Mouse (Mus musculus): ENCODE results near the gene Enpep. TPM values are rescaled to one million over a fixed set of nuclear protein-coding genes. Genes with fewer than 3 reads are reported as not detected.

Enpep gene
- polyA plus RNA-seq, 1 experiment = not detected

DNA sequence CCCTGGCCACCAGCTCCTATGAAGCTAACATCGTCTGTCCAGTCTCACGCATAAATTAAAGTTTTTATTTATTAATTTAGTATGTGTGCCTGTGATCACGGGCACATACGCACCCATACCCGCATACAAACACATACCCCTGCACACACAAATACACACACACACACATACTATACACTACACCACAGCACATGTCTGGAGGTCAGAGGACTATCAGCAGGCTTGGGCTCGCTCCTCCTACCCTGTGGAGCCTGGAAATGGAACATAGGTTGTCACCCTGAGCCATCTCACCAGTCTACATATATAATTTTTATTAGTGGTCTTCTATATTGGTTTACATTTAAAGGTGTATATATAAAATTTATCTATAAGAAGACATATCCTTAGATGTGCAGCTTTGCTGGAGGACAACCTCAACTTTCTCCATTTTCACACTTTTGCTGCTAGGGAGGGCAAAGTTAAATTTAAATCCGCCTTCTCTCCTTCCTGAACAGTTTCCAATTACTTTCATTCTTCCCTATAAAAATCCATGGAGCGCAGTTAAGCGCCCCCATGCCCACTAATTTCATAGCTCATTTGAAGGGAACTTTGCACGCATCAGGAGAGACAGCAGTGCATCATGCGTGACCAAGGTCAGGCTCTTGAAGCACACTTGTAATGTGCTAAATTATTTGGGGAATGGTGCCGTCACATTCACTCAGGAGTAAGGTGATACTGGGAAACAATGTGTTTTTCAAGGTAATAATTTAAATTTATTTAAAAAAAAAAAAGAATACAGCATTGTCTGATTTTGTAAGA lies 63.4 kb downstream of the Enpep start:
- no peaks in the 10 kb centered on the region for H3K79me3 ChIP-seq (ENCODE audit: low read depth)
- no peak for TF ChIP-seq CEBPB (IDR thresholded peaks at IDR 0.05; ENCODE audit: low read depth)
- TF ChIP-seq MAX (IDR thresholded peaks at IDR 0.05) = no peak
- TF ChIP-seq CTCF (IDR thresholded peaks at IDR 0.05; ENCODE audit: control insufficient read depth, insufficient read depth, insufficient read length) = no peak
- no peak for TF ChIP-seq USF1 (IDR thresholded peaks at IDR 0.05; ENCODE audit: low read depth)
- TF ChIP-seq MYOG (IDR thresholded peaks at IDR 0.05; ENCODE audit: control insufficient read depth, extremely low read depth, insufficient read length) = no peak
- no peak for TF ChIP-seq MYOD1 (IDR thresholded peaks at IDR 0.05; ENCODE audit: control insufficient read depth, insufficient read length, low read depth)
- TF ChIP-seq FOSL1 (IDR thresholded peaks at IDR 0.05; ENCODE audit: insufficient read depth, low read length, poor library complexity, severe bottlenecking) = no peak
- no peaks in the 10 kb centered on the region for H3K27me3 ChIP-seq (ENCODE audit: control insufficient read depth, insufficient read depth, insufficient read length)
- H3K79me2 ChIP-seq (ENCODE audit: control insufficient read depth, insufficient read depth) = no peaks in the 10 kb centered on the region
- no peak overlapping the region for H3ac ChIP-seq (ENCODE audit: control insufficient read depth, insufficient read length, low read depth)
- H3K4me3 ChIP-seq (ENCODE audit: insufficient read depth, poor library complexity, severe bottlenecking) = no peak overlapping the region
- H3K36me3 ChIP-seq (ENCODE audit: control insufficient read depth, insufficient read depth) = no peaks in the 10 kb centered on the region

DNA sequence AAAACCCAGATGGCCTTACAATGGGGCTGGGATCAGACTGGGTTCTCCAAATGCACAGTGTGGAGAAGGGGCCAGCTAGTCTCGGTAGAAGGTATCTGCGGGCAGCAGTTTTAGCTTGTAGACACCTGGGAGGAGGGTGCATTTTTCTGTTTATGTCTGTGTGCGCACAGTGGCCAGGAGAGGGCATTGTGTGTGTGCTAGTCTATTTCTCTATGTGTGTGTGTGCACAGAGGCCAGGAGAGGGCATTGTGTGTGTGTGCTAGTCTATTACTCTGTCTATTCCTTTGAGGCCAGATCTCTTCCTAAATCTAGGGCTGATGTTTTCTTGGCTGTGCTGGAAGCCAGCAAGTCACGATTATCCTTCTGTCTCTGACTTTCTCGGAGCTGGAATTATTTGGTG lies 74.0 kb downstream of the Enpep start:
- Histone ChIP-seq H3K79me2 (ENCODE audit: control insufficient read depth, insufficient read depth) (no peaks in the 10 kb centered on the region), H3K4me3 (ENCODE audit: insufficient read depth, poor library complexity, severe bottlenecking) (no peak overlapping the region), H3K79me3 (ENCODE audit: low read depth) (no peaks in the 10 kb centered on the region), H3ac (ENCODE audit: control insufficient read depth, insufficient read length, low read depth) (no peak overlapping the region), H3K27me3 (ENCODE audit: control insufficient read depth, insufficient read depth, insufficient read length) (no peaks in the 10 kb centered on the region), H3K36me3 (ENCODE audit: control insufficient read depth, insufficient read depth) (no peaks in the 10 kb centered on the region)
- TF ChIP-seq FOSL1 (IDR thresholded peaks at IDR 0.05; ENCODE audit: insufficient read depth, low read length, poor library complexity, severe bottlenecking) (no peak), MAX (IDR thresholded peaks at IDR 0.05) (no peak), MYOG (IDR thresholded peaks at IDR 0.05; ENCODE audit: control insufficient read depth, extremely low read depth, insufficient read length) (no peak), CEBPB (IDR thresholded peaks at IDR 0.05; ENCODE audit: low read depth) (no peak), USF1 (IDR thresholded peaks at IDR 0.05; ENCODE audit: low read depth) (no peak), CTCF (IDR thresholded peaks at IDR 0.05; ENCODE audit: control insufficient read depth, insufficient read depth, insufficient read length) (no peak), MYOD1 (IDR thresholded peaks at IDR 0.05; ENCODE audit: control insufficient read depth, insufficient read length, low read depth) (no peak)

DNA sequence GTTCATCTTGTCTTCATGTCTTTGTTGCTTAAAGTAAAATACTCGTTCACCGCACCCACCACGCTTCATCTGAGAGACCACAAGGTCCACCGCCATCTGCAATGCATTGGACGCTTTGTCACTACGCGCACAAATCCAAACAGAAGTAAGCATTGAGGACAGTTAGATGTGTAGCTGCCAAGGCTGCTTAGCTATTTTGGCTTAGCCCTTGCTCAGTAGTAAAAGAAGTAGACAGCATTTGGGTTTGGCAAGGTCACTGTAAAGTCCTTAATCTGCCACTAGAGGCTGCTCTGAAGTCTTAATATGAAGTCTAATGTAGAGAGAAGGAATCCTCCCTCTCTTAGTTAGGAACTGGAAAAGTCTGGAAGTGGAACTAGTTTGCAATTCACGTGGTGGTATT lies 75.8 kb downstream of the Enpep start:
- Histone ChIP-seq H3K4me3 (ENCODE audit: insufficient read depth, poor library complexity, severe bottlenecking) (no peak overlapping the region), H3K79me2 (ENCODE audit: control insufficient read depth, insufficient read depth) (no peaks in the 10 kb centered on the region), H3K27me3 (ENCODE audit: control insufficient read depth, insufficient read depth, insufficient read length) (no peaks in the 10 kb centered on the region), H3K36me3 (ENCODE audit: control insufficient read depth, insufficient read depth) (no peaks in the 10 kb centered on the region), H3K79me3 (ENCODE audit: low read depth) (no peaks in the 10 kb centered on the region), H3ac (ENCODE audit: control insufficient read depth, insufficient read length, low read depth) (no peak overlapping the region)
- no peak for TF ChIP-seq CTCF (IDR thresholded peaks at IDR 0.05; ENCODE audit: control insufficient read depth, insufficient read depth, insufficient read length)

- Histone ChIP-seq H3K79me3 (ENCODE audit: low read depth) (no peaks in the 10 kb centered on the region), H3K36me3 (ENCODE audit: control insufficient read depth, insufficient read depth) (no peaks in the 10 kb centered on the region), H3K27me3 (ENCODE audit: control insufficient read depth, insufficient read depth, insufficient read length) (no peaks in the 10 kb centered on the region), H3ac (ENCODE audit: control insufficient read depth, insufficient read length, low read depth) (no peak overlapping the region), H3K79me2 (ENCODE audit: control insufficient read depth, insufficient read depth) (no peaks in the 10 kb centered on the region), H3K4me3 (ENCODE audit: insufficient read depth, poor library complexity, severe bottlenecking) (no peak overlapping the region)
- TF ChIP-seq CTCF (IDR thresholded peaks at IDR 0.05; ENCODE audit: control insufficient read depth, insufficient read depth, insufficient read length) = no peak
- no peak for TF ChIP-seq MYOG (IDR thresholded peaks at IDR 0.05; ENCODE audit: control insufficient read depth, extremely low read depth, insufficient read length)
- TF ChIP-seq USF1 (IDR thresholded peaks at IDR 0.05; ENCODE audit: low read depth) = no peak
- TF ChIP-seq CEBPB (IDR thresholded peaks at IDR 0.05; ENCODE audit: low read depth) = no peak
- no peak for TF ChIP-seq MYOD1 (IDR thresholded peaks at IDR 0.05; ENCODE audit: control insufficient read depth, insufficient read length, low read depth)
- no peak for TF ChIP-seq MAX (IDR thresholded peaks at IDR 0.05)
- TF ChIP-seq FOSL1 (IDR thresholded peaks at IDR 0.05; ENCODE audit: insufficient read depth, low read length, poor library complexity, severe bottlenecking) = no peak
Observed at GRCm38 (mm10) chr3:129256283-129256682, 76.2 kb downstream of the Enpep start.

DNA sequence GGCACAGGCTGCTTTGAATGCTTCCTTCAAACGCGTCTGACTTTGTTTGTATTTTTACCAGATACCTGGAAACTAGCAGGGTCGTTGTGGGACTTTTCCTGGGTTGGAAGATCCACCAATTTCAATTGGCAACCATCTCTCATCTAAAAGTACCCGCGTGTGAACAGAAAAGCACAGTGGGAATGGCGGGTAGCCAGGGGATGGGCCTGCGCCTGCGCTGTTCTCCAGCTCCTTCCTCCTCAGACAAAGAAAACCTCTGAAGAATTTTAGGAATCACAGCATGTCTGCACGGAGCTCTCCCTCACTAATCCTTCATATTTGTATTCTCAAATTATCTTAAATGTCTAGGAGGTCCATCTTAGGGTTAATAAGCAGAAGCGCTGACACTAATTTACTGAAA lies 78.3 kb downstream of the Enpep start:
- Histone ChIP-seq H3ac (ENCODE audit: control insufficient read depth, insufficient read length, low read depth) (no peak overlapping the region), H3K27me3 (ENCODE audit: control insufficient read depth, insufficient read depth, insufficient read length) (no peaks in the 10 kb centered on the region), H3K36me3 (ENCODE audit: control insufficient read depth, insufficient read depth) (no peaks in the 10 kb centered on the region), H3K4me3 (ENCODE audit: insufficient read depth, poor library complexity, severe bottlenecking) (no peak overlapping the region), H3K79me2 (ENCODE audit: control insufficient read depth, insufficient read depth) (no peaks in the 10 kb centered on the region), H3K79me3 (ENCODE audit: low read depth) (no peaks in the 10 kb centered on the region)
- TF ChIP-seq CEBPB (IDR thresholded peaks at IDR 0.05; ENCODE audit: low read depth) (no peak), FOSL1 (IDR thresholded peaks at IDR 0.05; ENCODE audit: insufficient read depth, low read length, poor library complexity, severe bottlenecking) (no peak), CTCF (IDR thresholded peaks at IDR 0.05; ENCODE audit: control insufficient read depth, insufficient read depth, insufficient read length) (no peak), USF1 (IDR thresholded peaks at IDR 0.05; ENCODE audit: low read depth) (no peak), MAX (IDR thresholded peaks at IDR 0.05) (no peak), MYOG (IDR thresholded peaks at IDR 0.05; ENCODE audit: control insufficient read depth, extremely low read depth, insufficient read length) (no peak), MYOD1 (IDR thresholded peaks at IDR 0.05; ENCODE audit: control insufficient read depth, insufficient read length, low read depth) (no peak)

DNA sequence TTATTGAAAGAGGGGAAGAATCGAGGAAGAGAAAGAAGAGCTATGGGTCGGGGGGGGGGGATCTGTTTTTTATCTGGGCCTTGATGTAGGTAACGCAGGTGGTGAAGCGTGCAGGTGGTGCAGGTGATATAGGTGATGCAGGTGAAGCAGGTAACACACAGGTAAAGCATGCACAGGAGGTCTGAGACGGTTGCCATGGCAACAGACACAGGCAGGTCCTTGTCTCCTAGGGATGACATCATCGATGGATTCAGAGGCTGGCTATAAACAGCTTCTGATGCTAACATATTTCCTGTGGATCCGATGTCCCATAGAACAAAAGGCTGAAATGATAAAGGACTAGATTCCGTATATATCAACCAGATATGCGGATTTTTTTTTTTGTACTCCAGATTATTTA lies 81.5 kb downstream of the Enpep start:
- H3K27me3 ChIP-seq (ENCODE audit: control insufficient read depth, insufficient read depth, insufficient read length) = no peaks in the 10 kb centered on the region
- H3ac ChIP-seq (ENCODE audit: control insufficient read depth, insufficient read length, low read depth) = no peak overlapping the region
- H3K36me3 ChIP-seq (ENCODE audit: control insufficient read depth, insufficient read depth) = no peaks in the 10 kb centered on the region
- no peaks in the 10 kb centered on the region for H3K79me2 ChIP-seq (ENCODE audit: control insufficient read depth, insufficient read depth)
- TF ChIP-seq FOSL1 (IDR thresholded peaks at IDR 0.05; ENCODE audit: insufficient read depth, low read length, poor library complexity, severe bottlenecking) = no peak
- TF ChIP-seq USF1 (IDR thresholded peaks at IDR 0.05; ENCODE audit: low read depth) = no peak
- no peak for TF ChIP-seq CEBPB (IDR thresholded peaks at IDR 0.05; ENCODE audit: low read depth)
- H3K79me3 ChIP-seq (ENCODE audit: low read depth) = no peaks in the 10 kb centered on the region
- no peak overlapping the region for H3K4me3 ChIP-seq (ENCODE audit: insufficient read depth, poor library complexity, severe bottlenecking)
